Mouse (Mus musculus): Measurements from ENCODE around the gene Zscan26. TPM values are rescaled to one million over a fixed set of nuclear protein-coding genes. Genes with fewer than 3 reads are reported as not detected.

Gene Zscan26
- total and polyA plus RNA-seq, 3 experiments: 14.2 to 20.9 (median 14.8) TPM

DNA sequence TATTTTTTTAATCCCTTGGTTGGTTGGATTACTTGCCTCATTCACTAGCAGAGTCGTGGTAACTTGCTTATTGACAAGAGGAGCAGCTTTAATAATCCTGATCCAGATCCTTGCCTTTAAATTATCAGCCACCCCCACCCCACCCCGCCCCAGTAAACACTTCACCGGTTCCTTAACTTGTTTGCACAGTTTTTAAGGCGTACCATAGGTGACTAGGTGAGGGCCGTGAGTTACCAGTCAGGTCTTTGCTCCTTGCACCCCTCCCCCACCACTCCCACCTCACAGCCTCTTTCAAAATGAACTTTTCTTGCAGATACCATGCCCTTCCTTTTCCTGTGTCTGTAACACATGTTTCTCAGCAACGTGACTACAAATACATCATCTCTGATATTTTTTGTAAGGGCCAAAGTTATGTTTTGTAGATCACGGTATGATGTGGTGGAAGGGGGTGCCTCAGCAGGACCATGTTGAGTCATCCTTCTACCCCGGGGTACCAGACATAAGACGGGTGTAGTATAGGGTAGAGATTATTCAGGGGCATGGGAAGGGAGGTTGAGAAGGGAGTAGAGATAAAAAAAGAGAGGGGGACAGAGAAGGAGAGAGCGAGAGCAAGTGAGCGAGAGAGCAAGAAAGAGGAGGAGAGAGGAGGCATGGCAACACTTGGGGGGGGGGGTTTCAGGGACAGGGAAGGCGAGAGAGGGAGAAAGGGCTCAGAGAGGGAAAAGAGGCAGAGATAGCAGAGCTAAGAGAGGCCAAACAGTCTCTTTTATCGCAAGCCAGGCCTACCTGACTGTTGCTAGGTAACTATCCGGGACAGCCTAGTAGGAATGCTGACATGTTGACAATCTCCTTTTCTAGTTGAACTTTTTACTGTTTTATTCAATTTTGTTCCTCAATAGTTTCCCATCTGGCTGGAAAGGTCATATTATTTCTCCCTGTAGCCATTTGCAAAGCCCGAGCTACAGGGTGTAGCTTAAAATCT is 39.0 kb downstream of the Zscan26 start:
- TF ChIP-seq RCOR1 (conservative IDR thresholded peaks at IDR 0.05; ENCODE audit: low read depth, low read length): no peak
- no peak for TF ChIP-seq HCFC1 (IDR thresholded peaks at IDR 0.05; ENCODE audit: low read depth, low read length)
- TF ChIP-seq RAD21 (IDR thresholded peaks at IDR 0.05; ENCODE audit: low read depth, low read length): no peak
- no peak for TF ChIP-seq KAT2A (IDR thresholded peaks at IDR 0.05; ENCODE audit: insufficient replicate concordance, low read length)
- no peak for TF ChIP-seq UBTF (IDR thresholded peaks at IDR 0.05; ENCODE audit: low read depth, low read length)
- TF ChIP-seq SIN3A (IDR thresholded peaks at IDR 0.05; ENCODE audit: low read length): no peak
- no peak for TF ChIP-seq CHD1 (IDR thresholded peaks at IDR 0.05; ENCODE audit: low read depth, low read length)
- TF ChIP-seq ELF1 (IDR thresholded peaks at IDR 0.05; ENCODE audit: low read depth, low read length): no peak
- TF ChIP-seq TBP (conservative IDR thresholded peaks at IDR 0.05; ENCODE audit: low read depth, low read length): no peak
- TF ChIP-seq JUND (conservative IDR thresholded peaks at IDR 0.05; ENCODE audit: low read depth, low read length): no peak
- no peak for TF ChIP-seq ZMIZ1 (IDR thresholded peaks at IDR 0.05; ENCODE audit: low read depth, low read length)
- TF ChIP-seq ETS1 (conservative IDR thresholded peaks at IDR 0.05; ENCODE audit: low read depth, low read length): no peak
- TF ChIP-seq SMC3 (IDR thresholded peaks at IDR 0.05; ENCODE audit: low read depth, low read length): no peak
- no peak for TF ChIP-seq IRF4 (IDR thresholded peaks at IDR 0.05; ENCODE audit: low read depth, low read length)
- no peak for TF ChIP-seq ZKSCAN1 (IDR thresholded peaks at IDR 0.05; ENCODE audit: borderline replicate concordance, low read depth, low read length)
- TF ChIP-seq MAX (IDR thresholded peaks at IDR 0.05; ENCODE audit: low read length): no peak
- TF ChIP-seq TCF12 (IDR thresholded peaks at IDR 0.05; ENCODE audit: low read depth, low read length): no peak
- TF ChIP-seq USF2 (conservative IDR thresholded peaks at IDR 0.05; ENCODE audit: low read depth, low read length): no peak
- H3K27me3 ChIP-seq (replicated peaks): no peaks in the 10 kb centered on the region
- H3K79me2 ChIP-seq (replicated peaks; ENCODE audit: control insufficient read depth, extremely low read depth, insufficient read depth, poor library complexity, severe bottlenecking): no peaks in the 10 kb centered on the region
- in situ Hi-C loops (cut with MboI; ENCODE audit: low pct_ligation_motif_present, low pct_unique_long_range_greater_than_20kb, low sequenced_read_pairs): loop anchor here (25.0 kb wide), 1 partner anchor 598 kb away; the partner anchor contains the start of gene Prss16
- no peak for DNase-seq (ENCODE audit: extremely low read depth)
- H3K9me3 ChIP-seq (replicated peaks; ENCODE audit: low read length): no peaks in the 10 kb centered on the region
- dilution Hi-C loops (cut with MboI; ENCODE audit: extremely low pct_ligation_motif_present, extremely low pct_unique_long_range_greater_than_20kb, low sequenced_read_pairs): no loop called here
- peaks cover 5 to 15% of the 10 kb centered on the region in 2 experiments for H3K4me1 ChIP-seq (ENCODE audit: control insufficient read depth in 1 of 2, insufficient read depth in 2 of 2)
- H3K4me3 ChIP-seq (replicated peaks in 1 of 3; ENCODE audit: low read depth in 2 of 3, low read length in 2 of 3, poor library complexity in 1 of 3): no peak overlapping the region
- no peak overlapping the region for H3K27ac ChIP-seq (ENCODE audit: insufficient read depth, low read depth)
- H3K4me2 ChIP-seq (ENCODE audit: insufficient read depth, low read depth, poor library complexity, severe bottlenecking): peak overlapping the region; percentile 73
- peak overlapping the region; percentile 30; the same call in 1 of the 2 replicates for H3K9ac ChIP-seq (ENCODE audit: insufficient read depth, low read depth)
- peaks cover 0 to under 1% of the 10 kb centered on the region in 2 experiments for H3K36me3 ChIP-seq (replicated peaks in 1 of 2; ENCODE audit: control insufficient read depth in 1 of 2, insufficient read depth in 1 of 2, low read length in 1 of 2)
